Mouse (Mus musculus): ENCODE measurements around the gene Zcchc14. TPM values are rescaled to one million over a fixed set of nuclear protein-coding genes. Genes with fewer than 3 reads are reported as not detected.

Gene Zcchc14
- 20.0 and 21.2 TPM in 2 replicates for polyA plus RNA-seq (2016; fragmentation: Nextera tagmentation; extraction: Ambion mirVana)

DNA sequence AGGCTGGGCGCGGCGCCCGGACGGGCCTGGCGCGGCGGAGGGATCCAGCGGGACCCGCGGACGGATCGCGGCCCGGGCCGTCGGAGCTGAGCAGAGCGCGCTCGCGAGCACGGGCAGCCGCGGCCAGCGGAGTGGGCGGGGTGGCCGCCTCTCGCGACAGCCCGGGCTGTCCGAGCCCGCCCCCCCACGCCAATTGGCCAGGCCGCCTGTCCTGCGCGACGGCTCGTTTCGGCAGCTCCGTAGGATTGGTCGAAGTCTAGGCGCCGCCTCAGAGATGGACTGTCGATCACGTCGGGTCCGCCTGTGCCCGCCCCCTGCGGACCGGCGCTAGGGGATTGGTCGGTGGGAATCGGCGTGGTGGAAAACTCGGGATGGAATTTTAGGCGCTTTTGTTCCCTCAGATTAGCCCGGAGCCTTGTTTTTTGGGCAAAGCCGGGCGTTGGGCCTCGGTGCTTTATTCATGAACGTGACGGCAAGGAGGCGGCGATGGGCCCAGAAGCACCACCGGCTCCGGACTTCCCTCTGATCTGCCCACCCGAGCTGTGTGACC lies at the start of gene Zcchc14:
Zcchc14 (minus strand) TSS at position 128 of the 550 bp plus-strand sequence.
- peak; percentile 98 for ATAC-seq (ENCODE audit: insufficient number of reproducible peaks, insufficient read depth, low FRiP score, low TSS enrichment)
- Histone ChIP-seq H3K36me3 (0 out of 2 replicates have a peak, but pooled peaks cover 7% of the 10 kb centered on the region), H3K9me3 (no peaks in the 10 kb centered on the region), H3K9ac (peak within 1 kb of the TSS; percentile 93), H3K27ac (peak within 1 kb of the TSS; percentile 94), H3K4me2 (replicated peaks) (peak within 1 kb of the TSS; percentile 98), H3K4me1 (peaks cover 46% of the 10 kb centered on the region), H3K4me3 (peak within 1 kb of the TSS; percentile 87), H3K27me3 (no peaks in the 10 kb centered on the region)
- WGBS, result under 1% methylated on average over 67 of the region's 67 CpGs

DNA sequence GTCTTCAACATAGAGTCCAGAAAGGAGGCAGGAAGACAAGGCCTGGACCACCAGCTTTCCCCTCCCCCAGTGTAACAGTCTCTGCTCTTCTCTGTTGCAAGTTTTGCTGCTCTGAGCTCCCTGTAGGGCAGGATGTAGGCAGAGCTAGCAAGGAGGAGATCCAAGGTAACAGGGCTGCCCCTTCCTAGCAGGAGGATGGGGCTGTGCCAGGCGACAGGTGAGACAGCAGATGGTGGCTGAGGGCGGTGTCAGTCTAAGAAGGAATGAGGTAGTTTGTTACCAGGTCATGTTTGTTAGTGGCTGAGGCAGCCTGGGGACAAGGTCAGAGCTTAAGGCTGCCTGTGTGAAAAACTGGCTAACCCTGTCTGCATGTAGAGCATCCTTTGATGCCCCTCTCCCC lies 47.2 kb upstream of the Zcchc14 start:
- no peak for ATAC-seq (ENCODE audit: insufficient number of reproducible peaks, insufficient read depth, low FRiP score, low TSS enrichment)
- no peak overlapping the region for H3K4me3 ChIP-seq
- H3K27me3 ChIP-seq, result 0 out of 2 replicates have a peak, but pooled peaks cover 3% of the 10 kb centered on the region
- 86% methylated on average over 2 of the region's 2 CpGs for WGBS
- peaks cover 11% of the 10 kb centered on the region for H3K4me1 ChIP-seq
- no peaks in the 10 kb centered on the region for H3K36me3 ChIP-seq
- no peak overlapping the region for H3K4me2 ChIP-seq (replicated peaks)
- H3K27ac ChIP-seq, result no peak overlapping the region
- no peak overlapping the region for H3K9ac ChIP-seq
- no peaks in the 10 kb centered on the region for H3K9me3 ChIP-seq

DNA sequence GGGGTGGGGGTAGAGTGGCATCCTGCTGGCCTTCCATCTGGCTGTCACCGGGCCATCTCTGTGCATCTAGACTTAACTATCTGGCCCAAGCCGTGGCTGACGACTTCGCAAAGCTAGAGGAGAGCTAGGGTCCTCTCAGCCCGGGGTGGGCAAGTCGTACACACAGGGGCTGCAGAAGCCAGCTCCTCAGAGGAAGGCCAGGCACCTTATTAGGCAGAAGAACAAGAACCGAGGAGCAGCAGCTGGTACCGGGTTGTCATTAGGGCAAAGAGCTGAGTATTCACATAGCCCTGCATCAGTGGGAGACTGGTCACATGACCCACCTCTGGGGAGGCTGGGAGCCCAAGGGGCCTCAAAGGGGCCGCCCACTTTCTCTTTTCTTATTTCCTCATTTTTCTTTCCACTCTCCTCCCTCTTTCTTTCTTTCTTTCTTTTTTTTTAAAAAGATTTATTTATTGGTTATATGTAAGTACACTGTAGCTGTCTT lies 46.0 kb upstream of the Zcchc14 start:
- WGBS, result 9% methylated on average over 9 of the region's 9 CpGs
- Histone ChIP-seq H3K9me3 (no peaks in the 10 kb centered on the region), H3K4me2 (replicated peaks) (peak overlapping the region; percentile 43), H3K9ac (0 out of 2 replicates have a peak overlapping the region, but pooled peaks have one; percentile 29), H3K27ac (no peak overlapping the region), H3K4me1 (peaks cover 11% of the 10 kb centered on the region), H3K36me3 (no peaks in the 10 kb centered on the region), H3K4me3 (peak overlapping the region; percentile 11; the same call in 1 of the 2 replicates), H3K27me3 (0 out of 2 replicates have a peak, but pooled peaks cover 3% of the 10 kb centered on the region)
- 0 out of 2 replicates have a peak, but pooled peaks have one; percentile 8 for ATAC-seq (ENCODE audit: insufficient number of reproducible peaks, insufficient read depth, low FRiP score, low TSS enrichment)

DNA sequence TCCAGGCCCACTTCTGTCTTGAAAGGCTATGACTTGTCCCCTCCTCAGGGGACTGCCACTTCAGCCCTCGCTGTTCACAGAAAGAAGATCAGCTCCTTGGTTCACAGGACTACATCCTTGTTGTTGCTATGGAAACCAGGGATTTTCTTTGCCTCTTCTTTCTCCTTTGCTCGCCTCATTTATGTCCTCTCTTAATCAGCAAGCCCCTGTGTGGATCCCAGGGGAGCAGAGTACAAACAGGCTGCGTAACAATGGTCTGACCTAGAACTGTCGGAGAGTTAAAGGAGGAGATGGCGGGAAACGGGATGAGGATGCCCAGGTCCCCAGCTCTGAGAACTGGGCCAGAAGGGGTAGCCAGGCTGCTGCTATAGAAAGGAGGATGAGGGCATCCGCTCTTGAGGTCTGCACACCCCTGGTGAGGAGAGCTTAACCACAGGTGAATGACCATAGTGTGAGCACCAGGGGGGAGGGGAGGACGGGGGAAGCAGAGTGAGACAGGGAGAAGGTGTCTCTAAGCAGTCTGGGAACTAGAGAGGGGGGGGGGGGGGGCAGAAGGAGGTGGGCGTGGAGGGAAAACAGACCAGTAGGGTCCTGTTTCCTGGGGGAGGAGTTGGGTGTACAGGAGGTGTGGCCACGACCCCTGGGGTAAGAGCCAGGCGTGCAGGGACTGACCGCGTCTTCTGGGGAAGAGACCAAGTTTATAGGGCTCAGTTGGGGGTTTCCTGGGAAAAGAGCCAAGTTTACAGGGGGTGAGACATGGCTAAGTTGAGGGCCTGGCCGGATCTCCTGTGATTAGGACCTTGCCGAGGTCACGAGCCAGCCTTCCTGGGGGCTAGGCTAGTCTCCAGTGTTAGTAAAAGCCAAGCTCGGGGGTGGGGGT lies 45.3 kb upstream of the Zcchc14 start:
- Histone ChIP-seq H3K36me3 (no peaks in the 10 kb centered on the region), H3K27ac (no peak overlapping the region), H3K4me2 (replicated peaks) (peak overlapping the region; percentile 43), H3K4me1 (peaks cover 11% of the 10 kb centered on the region), H3K9ac (0 out of 2 replicates have a peak overlapping the region, but pooled peaks have one; percentile 29), H3K27me3 (0 out of 2 replicates have a peak, but pooled peaks cover 3% of the 10 kb centered on the region), H3K9me3 (no peaks in the 10 kb centered on the region), H3K4me3 (peak overlapping the region; percentile 11; the same call in 1 of the 2 replicates)
- 1% methylated on average over 17 of the region's 17 CpGs for WGBS
- ATAC-seq (ENCODE audit: insufficient number of reproducible peaks, insufficient read depth, low FRiP score, low TSS enrichment), result 0 out of 2 replicates have a peak, but pooled peaks have one; percentile 22

DNA sequence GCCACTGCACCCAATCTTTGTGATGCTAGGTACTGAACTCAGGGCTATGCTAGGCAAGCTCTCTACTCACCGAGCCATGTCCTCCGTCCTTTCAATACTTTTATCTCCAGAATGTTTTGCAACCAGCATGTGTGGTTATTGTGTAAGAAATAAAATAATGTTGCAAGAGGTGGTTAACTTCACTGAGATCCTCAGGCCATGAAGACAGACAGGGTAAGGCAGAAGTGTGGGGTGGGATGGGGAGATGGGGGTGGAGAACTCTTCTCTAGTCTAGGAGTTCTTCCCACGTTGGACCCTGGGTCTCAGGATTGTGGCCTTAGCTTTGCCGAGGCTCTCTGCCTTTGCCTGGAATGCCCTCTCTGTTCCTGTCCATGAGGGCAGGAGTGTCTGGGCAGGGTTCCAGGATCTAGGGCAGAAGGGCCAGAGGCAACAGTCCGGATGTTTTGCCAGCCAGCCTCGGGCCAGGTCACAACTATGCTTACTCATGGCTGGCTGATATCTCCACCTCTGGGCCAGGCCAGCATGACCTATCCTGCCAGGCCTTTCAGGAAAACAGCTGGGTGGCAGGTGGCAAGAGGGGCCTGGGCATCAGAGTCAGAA lies 43.0 kb upstream of the Zcchc14 start:
- H3K36me3 ChIP-seq, result no peaks in the 10 kb centered on the region
- WGBS, result 85% methylated on average over 6 of the region's 6 CpGs
- H3K9me3 ChIP-seq, result no peaks in the 10 kb centered on the region
- H3K27me3 ChIP-seq, result 0 out of 2 replicates have a peak, but pooled peaks cover 3% of the 10 kb centered on the region
- peaks cover 11% of the 10 kb centered on the region for H3K4me1 ChIP-seq
- H3K4me3 ChIP-seq, result no peak overlapping the region
- H3K27ac ChIP-seq, result no peak overlapping the region
- no peak overlapping the region for H3K4me2 ChIP-seq (replicated peaks)
- no peak for ATAC-seq (ENCODE audit: insufficient number of reproducible peaks, insufficient read depth, low FRiP score, low TSS enrichment)
- no peak overlapping the region for H3K9ac ChIP-seq

DNA sequence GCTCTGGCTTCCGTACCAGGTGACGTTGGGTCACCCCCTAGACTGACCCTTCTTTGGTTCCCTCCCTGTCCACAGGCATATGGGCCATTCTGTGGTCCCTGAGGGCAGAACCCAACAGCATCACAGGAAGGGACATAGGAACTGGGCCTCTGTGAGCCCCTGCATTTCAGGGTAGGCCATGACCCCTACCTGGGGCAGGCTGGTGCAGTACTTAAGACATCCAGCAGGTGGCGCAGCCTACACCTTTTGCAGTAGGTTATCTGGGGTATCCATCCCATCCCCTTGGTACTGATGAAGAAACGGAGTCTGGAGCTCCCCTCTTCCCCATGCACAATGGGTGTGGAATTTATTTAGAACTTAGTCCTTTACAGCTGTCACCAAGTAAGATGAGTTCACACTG lies 41.8 kb upstream of the Zcchc14 start:
- Histone ChIP-seq H3K4me3 (no peak overlapping the region), H3K4me1 (peaks cover 11% of the 10 kb centered on the region), H3K9ac (no peak overlapping the region), H3K27me3 (no peaks in the 10 kb centered on the region), H3K27ac (no peak overlapping the region), H3K9me3 (no peaks in the 10 kb centered on the region), H3K36me3 (no peaks in the 10 kb centered on the region), H3K4me2 (replicated peaks) (no peak overlapping the region)
- no peak for ATAC-seq (ENCODE audit: insufficient number of reproducible peaks, insufficient read depth, low FRiP score, low TSS enrichment)
- 52% methylated on average over 4 of the region's 4 CpGs for WGBS

DNA sequence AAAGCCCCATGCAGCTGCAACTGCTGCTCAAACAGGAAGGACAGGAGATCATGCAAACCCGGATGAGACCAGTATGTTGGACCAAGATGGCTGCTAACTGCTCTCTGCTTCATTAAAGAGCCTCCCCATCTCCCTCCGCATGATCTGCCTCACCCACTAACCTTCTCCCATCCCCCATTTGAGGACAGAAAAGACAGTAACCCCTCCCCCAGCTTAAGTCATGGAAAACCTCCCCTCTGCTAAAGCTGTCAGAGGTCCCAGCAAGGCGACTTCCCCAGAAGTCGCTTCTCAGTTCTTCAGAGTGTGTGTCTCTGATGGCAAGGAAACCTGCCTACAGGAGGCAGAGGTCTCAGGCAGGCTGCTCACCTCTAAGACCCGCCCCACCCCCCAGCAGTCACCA lies 35.8 kb upstream of the Zcchc14 start:
- WGBS, result 36% methylated on average over 5 of the region's 5 CpGs
- no peak for ATAC-seq (ENCODE audit: insufficient number of reproducible peaks, insufficient read depth, low FRiP score, low TSS enrichment)
- no peak overlapping the region for H3K27ac ChIP-seq

DNA sequence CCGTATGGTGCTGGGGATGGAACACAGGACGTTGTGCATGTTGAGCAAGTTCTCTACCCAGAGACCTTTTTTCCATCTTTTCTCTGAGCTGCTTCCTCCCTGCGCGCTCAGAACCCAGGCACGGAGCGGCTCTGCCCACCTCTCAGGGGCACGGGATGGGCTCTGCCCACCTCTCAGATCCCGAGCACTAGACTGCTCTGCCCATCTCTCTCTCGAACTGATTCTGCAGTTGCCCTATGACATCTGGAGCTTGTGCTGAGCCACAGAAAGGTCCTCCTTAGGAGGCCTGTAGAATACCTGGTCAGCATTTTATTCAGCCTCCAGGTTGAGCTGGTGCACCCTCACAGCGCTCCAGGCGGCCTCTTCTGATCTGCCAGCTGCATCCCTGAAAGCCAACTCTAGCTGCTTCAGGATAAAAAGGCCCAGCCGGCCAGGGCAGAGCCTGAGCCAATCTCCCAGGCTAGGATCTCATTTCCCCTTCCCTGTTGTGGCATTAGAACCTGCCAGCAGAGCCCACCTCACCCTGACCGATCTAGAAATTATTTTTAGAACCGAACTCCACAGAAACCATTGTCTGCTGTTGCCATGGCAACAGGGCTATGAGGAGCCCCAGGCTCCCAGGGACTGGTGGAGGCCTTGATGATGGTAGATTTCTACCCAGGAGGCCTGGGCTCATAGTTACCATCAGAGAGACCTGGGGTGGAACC lies 34.9 kb upstream of the Zcchc14 start:
- Histone ChIP-seq H3K27me3 (no peaks in the 10 kb centered on the region), H3K27ac (0 out of 2 replicates have a peak overlapping the region, but pooled peaks have one; percentile 24), H3K4me1 (peaks cover 8% of the 10 kb centered on the region), H3K9ac (no peak overlapping the region), H3K36me3 (no peaks in the 10 kb centered on the region), H3K9me3 (no peaks in the 10 kb centered on the region), H3K4me2 (replicated peaks) (no peak overlapping the region), H3K4me3 (no peak overlapping the region)
- no peak for ATAC-seq (ENCODE audit: insufficient number of reproducible peaks, insufficient read depth, low FRiP score, low TSS enrichment)
- 51% methylated on average over 14 of the region's 14 CpGs for WGBS

More for the DNA sequence above, 35.8 kb upstream of the Zcchc14 start:
- H3K9me3 ChIP-seq, result no peaks in the 10 kb centered on the region
- H3K4me2 ChIP-seq (replicated peaks), result no peak overlapping the region
- no peak overlapping the region for H3K9ac ChIP-seq
- no peaks in the 10 kb centered on the region for H3K36me3 ChIP-seq
- no peaks in the 10 kb centered on the region for H3K27me3 ChIP-seq
- no peak overlapping the region for H3K4me3 ChIP-seq
- H3K4me1 ChIP-seq, result peaks cover 8% of the 10 kb centered on the region

DNA sequence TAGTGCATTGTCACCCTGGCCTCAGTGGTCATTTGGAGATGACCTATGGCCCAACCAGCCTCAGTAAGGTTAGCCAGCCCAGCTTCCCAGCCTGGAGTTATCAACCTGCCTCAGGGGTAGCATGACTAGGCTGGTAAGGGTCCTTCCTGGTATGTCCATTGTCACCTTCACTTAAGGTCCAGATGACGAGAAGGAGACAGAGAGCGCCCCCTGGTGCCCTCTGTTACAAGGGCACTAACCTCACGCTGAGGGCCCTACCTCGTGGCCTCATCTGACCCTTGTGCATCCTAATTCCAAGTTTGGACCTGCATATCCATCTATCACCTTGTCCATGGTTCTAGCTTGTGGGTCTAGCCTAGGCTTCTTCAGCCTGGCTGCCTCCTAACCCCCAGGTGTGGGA lies 32.7 kb upstream of the Zcchc14 start:
- no peak overlapping the region for H3K4me2 ChIP-seq (replicated peaks)
- no peaks in the 10 kb centered on the region for H3K27me3 ChIP-seq
- H3K36me3 ChIP-seq, result no peaks in the 10 kb centered on the region
- H3K4me3 ChIP-seq, result no peak overlapping the region
- H3K27ac ChIP-seq, result no peak overlapping the region
- no peak for ATAC-seq (ENCODE audit: insufficient number of reproducible peaks, insufficient read depth, low FRiP score, low TSS enrichment)
- H3K9me3 ChIP-seq, result no peaks in the 10 kb centered on the region
- no peak overlapping the region for H3K9ac ChIP-seq
- peaks cover 8% of the 10 kb centered on the region for H3K4me1 ChIP-seq
- 22% methylated on average over 4 of the region's 4 CpGs for WGBS

DNA sequence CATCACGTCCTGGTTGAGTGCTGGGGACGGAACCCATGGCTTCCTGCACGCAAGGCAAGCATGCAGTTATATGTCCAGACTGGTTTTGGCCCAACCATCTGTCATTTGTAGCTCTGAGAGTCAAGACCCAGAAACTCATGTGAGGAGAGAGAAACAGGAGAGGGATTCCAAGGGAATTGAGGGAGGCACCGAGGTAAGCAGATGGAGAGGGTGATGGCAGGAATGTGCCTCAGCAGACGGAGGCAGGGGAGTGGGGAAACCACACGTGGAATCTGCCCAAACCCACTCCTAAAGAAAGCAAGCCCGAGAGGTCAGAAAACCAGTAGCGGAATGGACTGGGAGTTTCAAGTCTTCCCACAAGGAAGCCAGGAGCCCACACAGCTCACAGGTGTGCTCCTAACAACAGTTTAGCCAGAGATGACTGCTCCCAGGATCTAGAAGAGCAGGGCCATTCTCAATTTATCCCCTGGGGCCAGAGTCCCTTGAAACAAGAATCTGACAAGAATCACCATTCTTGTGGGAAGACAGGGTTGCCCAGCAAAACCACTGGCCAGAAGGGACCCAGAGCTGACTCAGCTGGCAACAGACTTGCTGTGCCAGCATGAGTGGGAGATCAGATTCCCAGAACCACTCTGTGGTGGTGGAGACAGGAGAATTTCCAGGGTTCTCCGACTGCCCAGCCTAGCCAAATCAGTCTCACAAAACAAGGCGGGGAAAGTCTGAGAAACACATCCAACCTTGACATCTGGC lies 30.6 kb upstream of the Zcchc14 start:
- no peak overlapping the region for H3K4me2 ChIP-seq (replicated peaks)
- peaks cover 8% of the 10 kb centered on the region for H3K4me1 ChIP-seq
- H3K27me3 ChIP-seq, result no peaks in the 10 kb centered on the region
- H3K9me3 ChIP-seq, result no peaks in the 10 kb centered on the region
- H3K36me3 ChIP-seq, result no peaks in the 10 kb centered on the region
- H3K9ac ChIP-seq, result no peak overlapping the region
- WGBS, result 60% methylated on average over 10 of the region's 10 CpGs
- H3K4me3 ChIP-seq, result no peak overlapping the region
- no peak for ATAC-seq (ENCODE audit: insufficient number of reproducible peaks, insufficient read depth, low FRiP score, low TSS enrichment)
- H3K27ac ChIP-seq, result no peak overlapping the region
